Mouse (Mus musculus) MEL (cell line): ENCODE data around the gene Myo3b. TPM values are rescaled to one million over a fixed set of nuclear protein-coding genes. Genes with fewer than 3 reads are reported as not detected.

Experiments
- DNase-seq: peaks from one replicate; pipeline ENCODE4 v3.0.0; 2011; ENCODE audit warnings: low read depth, low spot score
- H3K27ac ChIP-seq: 2 replicates; pipeline ENCODE4 v1.5.1; 2012; ENCODE audit warnings: low read depth, mild to moderate bottlenecking, control low read depth, low read length, moderate library complexity; ENCODE audit not compliant: control insufficient read depth
- H3K27me3 ChIP-seq, 2 experiments: fragments of 150-350 bp in 1 of 2; sonication (generic) in 1 of 2; 2 replicates each; pipeline ENCODE4 v1.6.1; 2012; ENCODE audit warnings: low read length in 2 of 2, mild to moderate bottlenecking in 2 of 2, improper control_type of control experiment in 1 of 2, moderate library complexity in 1 of 2; ENCODE audit not compliant: insufficient read depth in 2 of 2, control insufficient read depth in 1 of 2
- H3K36me3 ChIP-seq, 2 experiments: 2 replicates each; pipeline ENCODE4 v1.6.1; 2012 to 2014; ENCODE audit warnings: low read length in 2 of 2, improper control_type of control experiment in 1 of 2, inconsistent platforms in 1 of 2, mild to moderate bottlenecking in 1 of 2; ENCODE audit not compliant: insufficient read depth in 2 of 2, control insufficient read depth in 1 of 2
- H3K4me1 ChIP-seq, 2 experiments: fragments of 150-350 bp in 1 of 2; sonication (generic) in 1 of 2; 2 replicates each; pipeline ENCODE4 v1.6.1; 2012; ENCODE audit warnings: low read length in 2 of 2, improper control_type of control experiment in 1 of 2, mild to moderate bottlenecking in 1 of 2; ENCODE audit not compliant: insufficient read depth in 2 of 2, control insufficient read depth in 1 of 2
- H3K4me3 ChIP-seq, 2 experiments: fragments of 150-350 bp in 1 of 2; sonication (generic) in 1 of 2; 2 replicates each; pipeline ENCODE4 v1.5.1; 2012; ENCODE audit warnings: low read depth in 2 of 2, low read length in 2 of 2, mild to moderate bottlenecking in 2 of 2, moderate library complexity in 2 of 2, control low read depth in 1 of 2, improper control_type of control experiment in 1 of 2; ENCODE audit not compliant: control insufficient read depth in 1 of 2, insufficient read depth in 1 of 2
- H3K79me2 ChIP-seq: 2 replicates; pipeline ENCODE4 v1.6.1; 2012; ENCODE audit warnings: mild to moderate bottlenecking, low read length, moderate library complexity; ENCODE audit not compliant: control insufficient read depth, poor library complexity, insufficient read depth
- H3K9ac ChIP-seq: 2 replicates; pipeline ENCODE4 v1.6.1; 2012; ENCODE audit warnings: low read depth, mild to moderate bottlenecking, control low read depth, low read length, moderate library complexity; ENCODE audit not compliant: control insufficient read depth, poor library complexity, severe bottlenecking
- H3K9me3 ChIP-seq: fragments of 150-350 bp; sonication (generic); replicated peaks from 2 replicates; pipeline ENCODE4 v1.6.1; 2012; ENCODE audit warnings: mild to moderate bottlenecking, low read length, improper control_type of control experiment, moderate library complexity; ENCODE audit not compliant: insufficient read depth
- BHLHE40 ChIP-seq: IDR thresholded peaks from 2 replicates; pipeline ENCODE4 v1.6.1; 2012; ENCODE audit warnings: low read depth, mild to moderate bottlenecking, inconsistent platforms, low read length, improper control_type of control experiment, borderline replicate concordance
- CHD2 ChIP-seq: IDR thresholded peaks from 2 replicates; pipeline ENCODE4 v1.6.1; 2011; ENCODE audit warnings: low read length, improper control_type of control experiment
- E2F4 ChIP-seq: IDR thresholded peaks from 2 replicates; pipeline ENCODE4 v1.6.1; 2011; ENCODE audit warnings: low read depth, low read length, improper control_type of control experiment, borderline replicate concordance
- ELF1 ChIP-seq: IDR thresholded peaks from 2 replicates; pipeline ENCODE4 v1.6.1; 2014; ENCODE audit warnings: low read depth, mild to moderate bottlenecking, inconsistent platforms, low read length, improper control_type of control experiment, moderate library complexity
- EP300 ChIP-seq, 2 experiments: IDR thresholded peaks; 2 replicates each; pipeline ENCODE4 v1.6.1; 2011; ENCODE audit warnings: improper control_type of control experiment in 2 of 2, low read length in 2 of 2, low read depth in 1 of 2, mild to moderate bottlenecking in 1 of 2
- GABPA ChIP-seq: IDR thresholded peaks from 2 replicates; pipeline ENCODE4 v1.6.1; 2012; ENCODE audit warnings: low read depth, mild to moderate bottlenecking, inconsistent platforms, low read length, improper control_type of control experiment, moderate library complexity
- HCFC1 ChIP-seq: IDR thresholded peaks from 2 replicates; pipeline ENCODE4 v1.6.1; 2012; ENCODE audit warnings: low read depth, mild to moderate bottlenecking, inconsistent platforms, low read length, improper control_type of control experiment, moderate library complexity
- KAT2A ChIP-seq: conservative IDR thresholded peaks from 2 replicates; pipeline ENCODE4 v1.6.1; 2012; ENCODE audit warnings: low read depth, low read length, improper control_type of control experiment, inconsistent platforms
- MAFK ChIP-seq: IDR thresholded peaks from 2 replicates; pipeline ENCODE4 v1.6.1; 2011; ENCODE audit warnings: low read depth, mild to moderate bottlenecking, low read length, improper control_type of control experiment, borderline replicate concordance
- MAX ChIP-seq: IDR thresholded peaks from 2 replicates; pipeline ENCODE4 v1.6.1; 2011; ENCODE audit warnings: low read length, improper control_type of control experiment
- MYB ChIP-seq: IDR thresholded peaks from 2 replicates; pipeline ENCODE4 v1.6.1; 2011; ENCODE audit warnings: mild to moderate bottlenecking, low read depth, low read length, improper control_type of control experiment
- MYC ChIP-seq: IDR thresholded peaks from 2 replicates; pipeline ENCODE4 v1.6.1; 2011; ENCODE audit warnings: low read depth, mild to moderate bottlenecking, low read length, improper control_type of control experiment, moderate library complexity
- NELFE ChIP-seq: IDR thresholded peaks from 2 replicates; pipeline ENCODE4 v1.6.1; 2011; ENCODE audit warnings: low read depth, low read length, improper control_type of control experiment
- RCOR1 ChIP-seq: IDR thresholded peaks from 2 replicates; pipeline ENCODE4 v1.6.1; 2012; ENCODE audit warnings: low read depth, mild to moderate bottlenecking, inconsistent platforms, low read length, improper control_type of control experiment
- SMC3 ChIP-seq: IDR thresholded peaks from 2 replicates; pipeline ENCODE4 v1.6.1; 2011; ENCODE audit warnings: low read depth, low read length, improper control_type of control experiment
- TAL1 ChIP-seq: IDR thresholded peaks from 2 replicates; pipeline ENCODE4 v1.6.1; 2012; ENCODE audit warnings: mild to moderate bottlenecking, inconsistent platforms, low read length, moderate library complexity, mixed read lengths
- TBP ChIP-seq: IDR thresholded peaks from 2 replicates; pipeline ENCODE4 v1.8.0; 2011; ENCODE audit warnings: low read depth, low read length, improper control_type of control experiment
- TCF12 ChIP-seq: IDR thresholded peaks from 2 replicates; pipeline ENCODE4 v1.6.1; 2014; ENCODE audit warnings: low read depth, mild to moderate bottlenecking, inconsistent platforms, low read length, improper control_type of control experiment, moderate library complexity
- USF2 ChIP-seq, 2 experiments: IDR thresholded peaks; 2 replicates each; pipeline ENCODE4 v1.6.1; 2011 to 2012; ENCODE audit warnings: improper control_type of control experiment in 2 of 2, low read length in 2 of 2, borderline replicate concordance in 1 of 2, inconsistent platforms in 1 of 2, low read depth in 1 of 2, mild to moderate bottlenecking in 1 of 2; ENCODE audit not compliant: insufficient read depth in 1 of 2
- ZC3H11A ChIP-seq: IDR thresholded peaks from 2 replicates; pipeline ENCODE4 v1.6.1; 2012; ENCODE audit warnings: low read depth, mild to moderate bottlenecking, inconsistent platforms, low read length, improper control_type of control experiment
- ZKSCAN1 ChIP-seq: IDR thresholded peaks from 2 replicates; pipeline ENCODE4 v1.6.1; 2012; ENCODE audit warnings: low read depth, mild to moderate bottlenecking, inconsistent platforms, low read length, improper control_type of control experiment, moderate library complexity
- ZNF384 ChIP-seq: IDR thresholded peaks from 2 replicates; pipeline ENCODE4 v1.6.1; 2012; ENCODE audit warnings: low read depth, mild to moderate bottlenecking, inconsistent platforms, low read length, improper control_type of control experiment
- polyA plus RNA-seq, 2 experiments: library from polyadenylated mRNA; stranded (reverse) in 1 of 2; unstranded in 1 of 2; fragments of >175 nt in 1 of 2; fragments of >200 nt in 1 of 2; gene quantifications; 2 replicates each; pipeline versions ENCODE4 v1.2.1 to v1.2.4; 2012; ENCODE audit warnings: low replicate concordance in 2 of 2, low read depth in 1 of 2; ENCODE audit not compliant: insufficient read length in 2 of 2, insufficient read depth in 1 of 2, missing spikeins in 1 of 2
- total RNA-seq: library from RNA; depleted of rRNA; stranded (reverse); fragments of 300-350 nt; gene quantifications from 2 replicates; pipeline ENCODE4 v1.2.3, GENCODE M21; 2012

Gene Myo3b
- total and polyA plus RNA-seq, 3 experiments: not detected

GRCm38 (mm10) chr2:70456205-70456604 lies 417.3 kb downstream of the Myo3b start:
- no peak overlapping the region for H3K4me3 ChIP-seq
- H3K27me3 ChIP-seq: no peaks in the 10 kb centered on the region
- TF ChIP-seq MYC (no peak), EP300 (IDR thresholded peaks at IDR 0.05; ENCODE audit: low read depth in 1 of 2, low read length in 2 of 2) (no peak), ZNF384 (no peak), KAT2A (no peak), ZKSCAN1 (no peak), ZC3H11A (no peak), GABPA (no peak), HCFC1 (no peak), ELF1 (no peak)
- H3K27ac ChIP-seq: no peak overlapping the region
- no peaks in the 10 kb centered on the region for H3K9me3 ChIP-seq
- no peak overlapping the region for H3K9ac ChIP-seq
- no peaks in the 10 kb centered on the region for H3K79me2 ChIP-seq
- no peaks in the 10 kb centered on the region for H3K4me1 ChIP-seq
- H3K36me3 ChIP-seq: no peaks in the 10 kb centered on the region
- no peak for DNase-seq

GRCm38 (mm10) chr2:70463606-70464005 lies 424.7 kb downstream of the Myo3b start:
- H3K36me3 ChIP-seq: no peaks in the 10 kb centered on the region
- no peaks in the 10 kb centered on the region for H3K9me3 ChIP-seq
- no peak overlapping the region for H3K4me3 ChIP-seq
- H3K9ac ChIP-seq: no peak overlapping the region
- no peaks in the 10 kb centered on the region for H3K4me1 ChIP-seq
- no peaks in the 10 kb centered on the region for H3K27me3 ChIP-seq
- H3K27ac ChIP-seq: no peak overlapping the region
- DNase-seq: no peak
- TF ChIP-seq TBP (no peak), ELF1 (no peak), RCOR1 (no peak), USF2 (IDR thresholded peaks at IDR 0.05; ENCODE audit: borderline replicate concordance in 1 of 2, insufficient read depth in 1 of 2, low read depth in 1 of 2, low read length in 2 of 2) (no peak), NELFE (no peak), MYB (no peak), MAFK (no peak), MAX (no peak), E2F4 (no peak), SMC3 (no peak), HCFC1 (no peak), TCF12 (no peak), ZKSCAN1 (no peak), CHD2 (no peak), BHLHE40 (no peak), ZNF384 (no peak), TAL1 (no peak)
- H3K79me2 ChIP-seq: no peaks in the 10 kb centered on the region
